Mouse (Mus musculus): ENCODE results near the gene Cavin1.

Gene Cavin1

DNA sequence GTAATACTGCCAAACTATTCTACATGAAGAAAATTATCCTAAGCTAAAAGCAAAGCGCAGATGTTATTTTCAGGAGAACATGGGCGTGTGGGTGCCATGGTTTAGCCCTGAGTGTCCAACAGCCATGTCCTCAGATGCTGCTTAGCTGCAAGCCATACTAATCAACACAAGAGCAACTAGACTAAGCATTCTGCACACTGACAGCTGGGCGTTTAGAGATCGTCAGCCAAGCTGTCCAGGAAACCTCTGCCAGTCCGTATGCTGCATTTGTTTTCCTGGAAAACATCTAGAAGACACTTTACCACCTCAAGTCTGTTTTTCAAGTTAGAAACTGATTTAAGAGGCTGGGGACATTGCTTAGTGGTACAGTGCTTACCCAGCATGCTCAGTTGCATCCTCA is 56.3 kb downstream of the Cavin1 start:
- no peak for DNase-seq (ENCODE audit: low spot score)

DNA sequence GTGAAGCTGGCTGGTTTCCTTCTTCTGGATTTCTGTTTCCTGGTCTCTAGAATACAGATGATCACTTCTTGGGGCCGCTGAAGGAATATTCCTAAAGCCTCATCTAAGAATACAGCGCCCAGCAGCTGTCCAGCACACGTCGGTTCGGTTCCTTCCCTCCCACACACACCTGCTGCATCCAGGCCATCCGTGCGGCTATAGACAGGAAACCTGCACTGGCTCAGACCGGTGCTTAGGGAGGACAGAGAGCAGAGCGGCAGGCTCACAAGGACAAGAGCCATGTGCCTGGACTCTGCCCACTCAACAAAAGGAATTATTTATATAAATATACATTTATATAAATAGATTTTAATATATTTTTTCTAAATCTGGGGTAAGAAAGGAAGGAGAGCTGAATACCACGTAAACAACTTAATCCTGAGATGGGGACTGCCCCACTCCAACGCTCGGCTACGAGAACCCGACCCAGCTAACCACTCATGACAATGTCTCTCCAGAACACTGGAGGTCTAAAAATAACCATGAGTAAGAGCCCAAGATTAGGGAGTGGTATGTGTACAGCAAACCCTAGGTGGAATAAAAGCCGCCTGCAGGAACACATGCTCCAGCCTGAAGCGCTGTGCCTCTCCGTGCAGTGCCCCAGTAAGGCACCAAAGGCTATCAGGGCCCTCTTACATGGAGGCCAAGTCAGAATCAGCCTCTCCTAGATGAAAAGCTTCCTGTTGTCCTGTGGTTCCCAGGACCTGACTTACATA is 58.1 kb downstream of the Cavin1 start:
- DNase-seq (ENCODE audit: low spot score), result no peak

DNA sequence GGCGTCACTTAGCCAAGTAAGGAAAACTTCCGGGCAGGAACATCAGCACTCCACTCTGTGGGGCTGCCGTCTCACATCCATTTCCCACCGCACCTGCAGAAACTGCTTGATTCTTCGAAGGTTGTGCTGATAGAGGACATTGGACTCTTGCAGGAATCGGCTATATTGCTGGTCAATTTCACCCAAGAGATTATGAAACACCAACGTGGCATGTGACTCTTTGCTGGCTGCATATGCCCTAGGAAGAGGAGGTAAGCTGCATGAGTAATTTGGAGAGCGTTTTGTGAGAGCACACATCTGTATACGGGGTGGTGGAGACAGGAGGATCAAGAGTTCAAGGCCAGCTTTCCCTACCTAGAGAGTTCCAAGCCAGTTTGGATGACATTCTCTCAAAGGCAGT is 62.1 kb downstream of the Cavin1 start:
- DNase-seq (ENCODE audit: low spot score), result no peak

DNA sequence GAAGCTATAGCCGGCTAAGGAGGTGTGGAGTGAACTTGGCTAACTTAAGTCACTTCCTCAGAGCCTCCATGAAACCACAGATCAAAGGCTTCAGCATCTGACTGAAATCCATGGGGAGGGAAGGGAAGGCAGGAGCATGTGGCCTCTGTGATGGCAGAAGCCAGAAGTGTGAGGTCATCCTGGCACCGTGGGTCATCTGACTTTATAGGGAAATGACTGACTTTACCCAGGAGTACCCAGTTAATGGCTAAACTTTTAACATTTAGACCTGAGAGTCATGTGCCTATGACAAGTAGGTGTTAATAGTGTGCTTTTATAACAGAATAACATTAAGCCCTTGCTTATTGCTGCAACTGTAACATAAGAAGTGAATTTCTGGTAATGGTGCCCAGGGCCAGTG is 62.6 kb downstream of the Cavin1 start:
- DNase-seq (ENCODE audit: low spot score), result no peak

DNA sequence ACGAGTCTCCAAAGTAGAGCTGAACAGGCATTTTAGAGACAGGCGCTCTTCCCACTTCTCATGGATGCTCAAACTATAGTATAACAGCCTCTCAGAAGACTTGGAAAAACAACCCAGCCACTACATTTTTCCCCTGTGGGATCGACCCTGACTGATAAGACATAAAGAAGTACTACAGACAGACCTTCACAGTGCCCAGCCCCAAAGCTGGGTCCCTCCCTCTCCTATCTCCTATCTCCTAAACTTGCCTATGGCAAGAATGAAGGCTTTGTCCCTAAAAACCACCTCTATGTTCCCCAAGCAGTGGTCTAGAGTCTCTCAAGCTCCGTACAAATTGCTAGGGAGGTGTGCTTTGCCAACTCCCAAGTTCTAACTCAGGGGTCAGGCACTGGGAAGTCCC is 63.8 kb downstream of the Cavin1 start:
- DNase-seq (ENCODE audit: low spot score), result no peak
